8 mouse cellular contexts compared by ENCODE assay signal in the genomic region with DNA sequence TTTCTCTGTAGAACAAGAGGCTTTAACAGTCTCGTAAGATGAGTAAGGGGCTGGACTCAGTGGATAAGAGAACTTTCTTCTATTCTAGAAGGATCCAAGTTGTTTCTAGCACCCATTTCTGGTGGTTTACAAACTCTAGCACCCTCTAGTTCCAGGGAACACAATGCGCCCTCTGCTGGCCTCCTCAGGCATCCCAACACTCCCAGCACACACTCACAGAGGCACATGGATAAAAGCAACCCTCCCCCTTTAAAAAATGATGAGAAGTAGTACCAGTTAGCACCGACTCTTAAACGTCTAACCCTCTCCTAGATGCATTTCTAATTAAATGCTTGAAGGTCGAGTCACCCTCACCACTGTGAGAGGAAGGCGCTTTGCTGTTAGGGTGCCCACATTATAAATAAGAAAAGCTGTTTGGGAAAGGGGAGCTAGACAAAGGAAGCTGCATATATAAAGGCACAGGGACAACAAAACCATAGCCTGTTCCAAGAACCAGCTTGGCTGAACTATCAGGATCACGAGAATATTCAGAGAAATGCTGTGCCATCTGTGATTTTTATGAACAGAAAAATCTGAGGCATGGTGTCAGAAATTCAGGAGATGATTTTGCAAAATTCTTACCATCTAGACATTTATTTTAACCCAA. TPM values are rescaled to one million over a fixed set of nuclear protein-coding genes. Genes with fewer than 3 reads are reported as not detected.
A peak's percentile ranks its signal among the peaks of the same experiment; 100 is the strongest.
DNase-seq lines count a peak whose midpoint lies in the region; ATAC-seq and TF ChIP-seq lines count a peak whose summit lies in the region.

No protein-coding gene starts in this region.

- 54% methylated on average over 7 of the region's 7 CpGs for WGBS in hindbrain, postnatal 0 days
- WGBS in hindbrain, embryonic 13.5 days, result 56% methylated on average over 7 of the region's 7 CpGs
- 60% methylated on average over 7 of the region's 7 CpGs for WGBS in embryonic facial prominence, embryonic 10.5 days

- H3K9me3 ChIP-seq in hindbrain, postnatal 0 days (ENCODE audit: low read length), result no peaks in the 10 kb centered on the region
- H3K9me3 ChIP-seq in hindbrain, embryonic 13.5 days, result no peaks in the 10 kb centered on the region
- no peaks in the 10 kb centered on the region for H3K9me3 ChIP-seq in embryonic facial prominence, embryonic 10.5 days

- H3K4me3 ChIP-seq in hindbrain, postnatal 0 days (ENCODE audit: low read length), result no peak overlapping the region
- H3K4me3 ChIP-seq in hindbrain, embryonic 13.5 days, result no peak overlapping the region
- no peak overlapping the region for H3K4me3 ChIP-seq in embryonic facial prominence, embryonic 10.5 days

- no peak overlapping the region for H3K4me2 ChIP-seq in hindbrain, postnatal 0 days (ENCODE audit: low read depth, low read length)
- no peak overlapping the region for H3K4me2 ChIP-seq in hindbrain, embryonic 13.5 days

- no peaks in the 10 kb centered on the region for H3K4me1 ChIP-seq in hindbrain, postnatal 0 days (ENCODE audit: insufficient read depth, low read length)
- H3K4me1 ChIP-seq in hindbrain, embryonic 13.5 days (replicated peaks), result no peaks in the 10 kb centered on the region
- H3K4me1 ChIP-seq in embryonic facial prominence, embryonic 10.5 days, result 0 out of 2 replicates have a peak, but pooled peaks cover 3% of the 10 kb centered on the region

- ATAC-seq in hindbrain, postnatal 0 days, result no peak
- no peak for ATAC-seq in hindbrain, embryonic 13.5 days (ENCODE audit: low FRiP score)

- no peak for DNase-seq in hindbrain, postnatal 0 days (ENCODE audit: low spot score)
- DNase-seq in 3T3-L1 (ENCODE audit: low read depth, low spot score), result peak; percentile 62
- peak; percentile 52 for DNase-seq in ES-CJ7 (ENCODE audit: low read depth, low spot score)
- DNase-seq in layer of hippocampus, adult 9-11 months, result peak; percentile 63
- peak; percentile 67 for DNase-seq in thymus, postnatal 4 days
- no peak for DNase-seq in embryonic facial prominence, embryonic 10.5 days (ENCODE audit: low spot score)
- DNase-seq in adrenal gland, postnatal 10 days, result no peak

- H3K27ac ChIP-seq in hindbrain, postnatal 0 days, result no peak overlapping the region
- no peak overlapping the region for H3K27ac ChIP-seq in hindbrain, embryonic 13.5 days
- no peak overlapping the region for H3K27ac ChIP-seq in embryonic facial prominence, embryonic 10.5 days (replicated peaks)

- TF ChIP-seq CTCF in hindbrain, postnatal 0 days (IDR thresholded peaks at IDR 0.05; ENCODE audit: low read depth), result peak; percentile 66

- H3K27me3 ChIP-seq in hindbrain, postnatal 0 days (ENCODE audit: insufficient read depth, low read length), result no peaks in the 10 kb centered on the region; the same call in 1 of the 2 replicates
- peaks cover 29% of the 10 kb centered on the region for H3K27me3 ChIP-seq in hindbrain, embryonic 13.5 days
- H3K27me3 ChIP-seq in embryonic facial prominence, embryonic 10.5 days (replicated peaks; ENCODE audit: low read depth, poor library complexity, severe bottlenecking), result peaks cover 4% of the 10 kb centered on the region

- no peak overlapping the region for H3K9ac ChIP-seq in hindbrain, postnatal 0 days (replicated peaks; ENCODE audit: low read length)
- no peak overlapping the region for H3K9ac ChIP-seq in hindbrain, embryonic 13.5 days

- no peaks in the 10 kb centered on the region for H3K36me3 ChIP-seq in hindbrain, postnatal 0 days (ENCODE audit: insufficient read depth, low read length)
- H3K36me3 ChIP-seq in hindbrain, embryonic 13.5 days, result no peaks in the 10 kb centered on the region
- H3K36me3 ChIP-seq in embryonic facial prominence, embryonic 10.5 days (replicated peaks), result no peaks in the 10 kb centered on the region

RNA-seq across cellular contexts. Expression of gene Exoc6, which starts 18.9 kb away (rescaled TPM):
- 18.4 and 18.9 TPM in 2 replicates for total RNA-seq in hindbrain, postnatal 0 days (2014; rRNA removed)
- 18.6 and 18.8 TPM in 2 replicates for polyA plus RNA-seq in hindbrain, postnatal 0 days (2015; fragmentation: Nextera tagmentation; extraction: Ambion mirVana)
- polyA plus RNA-seq in hindbrain, embryonic 13.5 days (2015; fragmentation: Nextera tagmentation; extraction: Ambion mirVana), result 15.1 and 15.2 TPM in 2 replicates
- polyA plus RNA-seq in embryonic facial prominence, embryonic 10.5 days (2016; fragmentation: Nextera tagmentation; extraction: Ambion mirVana), result 7.5 and 8.5 TPM in 2 replicates
- total RNA-seq in adrenal gland, postnatal 10 days (2021), result 10 to 100 TPM; 25.2 to 29.2 TPM

Comparison
In these comparisons a context has a peak if more than half of its experiments do, and no peak if none do; other contexts are left out.
1. DNase-seq: peak in 3T3-L1 (single experiment), ES-CJ7 (single experiment), layer of hippocampus, adult 9-11 months (single experiment) and thymus, postnatal 4 days (single experiment); none in hindbrain, postnatal 0 days (single experiment), embryonic facial prominence, embryonic 10.5 days (single experiment) and adrenal gland, postnatal 10 days (single experiment).